Mouse (Mus musculus) thymus, postnatal 10 days (tissue): ENCODE measurements around the gene Pkn1.

ENCODE experiments used
- DNase-seq, 2 experiments: peaks; one replicate each; pipeline ENCODE4 v3.0.0; 2021; ENCODE audit warnings: low spot score in 2 of 2

The Pkn1 gene

DNA sequence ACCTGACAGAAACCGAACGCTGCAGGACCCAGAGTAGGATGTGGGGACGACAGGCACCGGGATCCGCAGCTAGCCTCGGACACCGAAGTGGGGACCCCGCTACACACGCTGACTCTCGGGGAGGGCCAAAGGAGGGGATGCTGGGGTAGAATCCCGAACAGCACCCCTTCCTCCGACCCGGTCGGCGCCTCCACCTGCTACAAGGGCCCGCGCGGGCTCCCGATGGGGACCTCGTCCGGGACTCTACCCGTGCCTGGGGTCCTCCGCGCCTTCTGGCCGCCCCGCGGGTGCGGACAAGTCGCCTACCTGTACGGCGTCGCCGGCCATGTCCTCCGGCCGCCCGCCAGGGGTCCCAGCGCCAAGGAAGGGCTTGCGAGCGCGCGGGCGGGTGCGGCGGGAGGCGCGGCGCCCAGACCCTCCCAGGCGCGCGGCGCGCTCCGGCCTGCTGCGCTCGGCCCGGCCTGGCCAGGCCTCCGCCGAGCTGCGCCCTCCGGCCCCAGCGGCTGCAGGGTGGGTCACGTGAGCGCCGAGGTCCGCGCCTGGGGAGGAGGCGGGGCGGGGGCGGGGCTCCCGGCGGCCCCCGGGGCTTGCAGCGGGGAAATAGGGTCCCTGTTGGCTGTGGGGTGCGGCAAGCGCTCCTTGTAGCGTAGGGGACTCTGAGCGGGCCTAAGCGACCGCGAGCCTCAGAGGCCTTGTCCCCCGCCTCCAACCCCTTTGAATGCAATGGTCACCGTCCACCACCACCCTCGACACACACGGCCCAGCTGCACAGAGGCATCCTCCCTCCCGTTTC is at the start of gene Pkn1:
Gene Pkn1 (minus strand): TSS at position 519 of the 793 bp plus-strand sequence.
- peak; percentile 68 to 69 for DNase-seq

DNA sequence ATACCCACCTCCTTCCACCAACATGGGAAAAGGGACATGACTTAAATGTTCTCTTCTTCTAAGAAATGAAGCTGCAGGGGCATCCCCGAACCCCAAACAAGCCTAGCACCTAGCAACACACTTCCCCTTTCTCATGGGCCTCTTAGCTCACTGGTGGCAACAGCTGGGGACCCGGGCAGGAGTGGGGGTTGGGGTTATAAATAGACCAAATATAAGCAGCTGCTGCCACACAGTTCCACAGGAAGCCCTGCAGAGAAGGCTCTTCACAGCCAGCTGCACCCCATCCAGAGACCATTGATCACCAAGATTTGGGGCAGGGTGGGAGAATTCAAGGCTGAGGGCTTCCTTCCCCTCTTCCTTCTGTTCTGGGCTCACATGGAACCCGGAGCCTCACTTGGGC is 49.7 kb upstream of the Pkn1 start:
- peak; percentile 84 to 89 for DNase-seq

DNA sequence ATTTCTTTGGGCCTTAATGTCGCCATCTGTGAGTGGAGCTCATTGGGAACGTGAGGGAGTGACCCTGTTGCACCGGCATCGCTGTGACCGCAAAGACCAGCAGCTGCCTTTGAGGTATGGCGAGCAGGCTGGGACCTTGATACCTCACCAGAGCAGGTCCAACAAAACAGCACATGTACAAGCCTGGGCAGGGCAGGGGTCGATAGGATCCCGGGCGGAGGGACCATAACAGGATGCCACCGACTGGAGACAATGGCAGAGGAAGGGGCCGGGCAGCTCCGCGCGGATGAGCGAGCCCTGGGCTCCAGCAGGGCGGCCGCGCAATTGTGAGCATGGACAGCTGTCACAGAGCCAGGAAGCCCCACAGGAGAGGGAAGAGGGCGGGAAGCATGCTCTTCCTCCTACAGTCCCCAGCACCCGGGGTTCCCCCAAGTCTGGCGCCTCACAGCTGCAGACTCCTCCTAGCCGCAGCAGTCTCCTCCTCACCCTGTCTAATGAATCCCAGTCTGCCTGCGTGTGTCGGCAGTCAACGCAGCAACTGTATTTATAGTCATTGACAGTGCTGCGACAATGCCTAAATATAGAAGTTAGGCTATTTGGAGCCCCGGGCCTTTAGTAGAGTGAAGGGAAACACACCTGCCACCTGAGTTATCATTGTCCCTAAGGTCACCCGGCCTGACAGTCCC is 48.8 kb upstream of the Pkn1 start:
- peak; percentile 59 to 66 for DNase-seq

DNA sequence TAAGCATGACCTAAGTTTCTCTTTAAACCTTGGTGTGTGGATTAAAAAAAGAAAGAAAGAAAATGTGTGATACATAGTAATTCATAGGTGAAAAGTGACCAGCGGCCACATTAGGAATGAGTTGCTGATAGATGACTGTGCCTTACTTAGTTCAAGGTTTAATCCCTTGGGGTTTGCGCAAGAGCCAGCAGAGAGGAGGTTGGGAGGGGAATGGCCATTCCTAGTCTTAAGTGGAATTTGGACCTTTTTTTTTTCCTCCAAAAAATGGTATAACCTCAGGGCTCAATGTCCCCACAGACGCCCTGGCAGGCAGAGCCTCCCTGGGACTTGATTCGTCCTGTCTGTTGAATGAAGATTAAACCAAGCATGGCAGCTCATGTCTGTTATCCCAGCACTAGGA is 45.1 kb upstream of the Pkn1 start:
- no peak for DNase-seq

DNA sequence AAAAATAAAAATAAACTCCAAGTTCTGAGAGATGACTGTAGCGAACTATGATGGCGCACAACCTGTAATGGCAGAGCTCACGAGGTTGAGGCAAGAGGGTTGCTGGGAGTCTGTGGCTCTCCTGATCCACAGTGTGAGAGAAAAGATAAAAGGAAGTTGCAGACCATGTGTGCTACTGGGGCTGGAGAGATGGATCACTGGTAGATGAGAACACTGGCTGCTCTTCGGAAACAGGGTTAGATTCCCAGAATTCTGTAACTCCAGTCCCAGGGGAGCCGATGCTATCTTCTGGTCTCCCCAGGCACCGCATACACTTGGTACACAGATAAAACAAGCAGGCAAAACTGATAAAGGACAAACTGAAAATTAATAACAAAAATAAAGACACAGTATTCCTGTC is 44.0 kb upstream of the Pkn1 start:
- DNase-seq, result no peak

DNA sequence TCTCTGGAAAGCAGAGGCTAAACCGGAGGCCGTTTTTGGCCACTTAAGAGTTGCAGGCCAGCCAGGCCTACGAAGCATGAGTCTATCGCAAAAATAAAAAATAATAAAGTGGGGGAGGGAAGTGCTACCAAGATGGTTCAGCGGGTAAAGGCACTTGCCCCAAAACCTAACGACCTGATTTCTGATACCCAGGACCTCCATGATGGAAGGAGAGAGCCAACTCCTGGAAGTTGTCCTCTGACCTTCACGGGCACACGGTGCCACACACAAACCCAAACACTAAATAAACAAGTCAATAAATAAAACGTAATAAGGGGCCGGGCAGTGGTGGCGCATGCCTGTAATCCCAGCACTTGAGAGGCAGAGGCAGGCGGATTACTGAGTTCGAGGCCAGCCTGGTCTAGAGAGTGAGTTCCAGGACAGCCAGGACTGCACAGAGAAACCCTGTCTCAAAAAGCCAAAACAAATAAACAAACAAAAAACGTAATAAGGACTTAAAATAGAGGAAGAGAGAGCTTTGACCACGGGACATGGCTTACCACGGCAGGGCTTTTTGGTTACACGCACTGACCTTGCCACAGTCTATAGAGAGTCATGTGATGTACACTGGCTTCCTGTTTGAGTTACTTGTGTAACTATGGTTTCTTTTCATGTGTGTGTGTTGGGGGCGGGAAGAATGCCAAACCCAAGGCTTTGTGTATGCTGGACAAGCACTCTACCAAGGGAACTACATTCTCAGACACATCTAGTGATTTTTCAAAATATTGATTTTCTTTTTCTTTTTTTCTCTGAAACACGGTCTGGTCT is 43.1 kb upstream of the Pkn1 start:
- peak in 1 of 2 experiments; percentile 38 for DNase-seq

DNA sequence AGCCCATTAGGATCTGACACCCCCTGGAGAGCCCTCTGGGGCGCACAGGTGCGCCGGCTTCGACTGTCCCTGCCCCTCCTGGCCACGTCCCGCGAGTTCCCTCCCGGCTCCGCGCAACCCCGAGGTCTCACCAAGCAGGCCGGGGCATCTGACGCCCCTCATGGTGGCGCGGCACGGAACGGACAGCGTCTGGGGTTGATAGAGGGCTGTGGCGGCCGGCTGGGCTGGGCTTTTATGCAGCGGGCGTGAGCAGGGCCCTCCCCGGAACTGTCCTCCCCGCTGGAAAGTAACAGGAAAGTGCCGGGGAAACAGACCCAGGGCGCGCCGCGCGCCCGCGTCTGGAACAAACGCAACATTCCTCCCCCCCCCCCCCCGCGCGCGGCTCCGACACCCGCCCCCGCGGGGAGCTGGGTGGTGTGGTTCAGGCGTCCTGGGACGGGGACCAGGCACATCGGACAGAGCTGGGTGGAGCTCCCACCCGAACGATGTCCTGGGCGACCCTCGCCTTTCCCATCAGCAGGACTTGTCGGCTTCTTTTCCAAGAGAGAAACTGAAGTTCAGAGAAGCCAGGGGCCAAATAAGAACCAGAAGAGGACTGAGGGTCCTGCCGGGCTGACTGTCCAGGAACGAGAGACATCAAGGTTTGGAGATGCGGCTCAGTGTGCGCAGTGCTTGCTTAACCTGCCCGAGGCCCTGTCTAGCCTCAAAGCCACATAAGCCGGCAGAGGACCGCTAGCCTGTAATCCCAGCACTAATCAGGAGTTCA is 42.2 kb upstream of the Pkn1 start, which contains the start of gene Adgre5:
Gene Adgre5 (minus strand): TSS at position 351 of the 766 bp plus-strand sequence.
- DNase-seq, result peak; percentile 56 to 65

DNA sequence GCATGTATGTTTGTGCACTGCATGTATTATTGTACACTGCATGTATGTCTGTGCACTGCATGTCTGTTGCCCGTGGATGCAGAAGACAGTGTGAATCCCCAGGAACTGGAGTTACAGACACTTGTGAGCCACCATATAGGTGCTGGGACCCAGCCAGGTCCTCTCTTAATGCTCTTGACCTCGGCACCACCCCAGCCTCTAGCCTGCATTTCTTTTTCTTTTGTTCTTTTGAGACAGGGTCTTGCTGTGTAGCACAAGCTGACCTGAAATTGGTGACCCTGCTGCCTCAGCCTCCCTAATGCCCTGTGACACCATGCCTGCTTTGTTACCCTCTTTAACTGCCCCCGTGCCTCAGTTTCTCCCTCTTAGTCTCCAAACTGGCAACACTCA is 41.6 kb upstream of the Pkn1 start:
- DNase-seq, result no peak

DNA sequence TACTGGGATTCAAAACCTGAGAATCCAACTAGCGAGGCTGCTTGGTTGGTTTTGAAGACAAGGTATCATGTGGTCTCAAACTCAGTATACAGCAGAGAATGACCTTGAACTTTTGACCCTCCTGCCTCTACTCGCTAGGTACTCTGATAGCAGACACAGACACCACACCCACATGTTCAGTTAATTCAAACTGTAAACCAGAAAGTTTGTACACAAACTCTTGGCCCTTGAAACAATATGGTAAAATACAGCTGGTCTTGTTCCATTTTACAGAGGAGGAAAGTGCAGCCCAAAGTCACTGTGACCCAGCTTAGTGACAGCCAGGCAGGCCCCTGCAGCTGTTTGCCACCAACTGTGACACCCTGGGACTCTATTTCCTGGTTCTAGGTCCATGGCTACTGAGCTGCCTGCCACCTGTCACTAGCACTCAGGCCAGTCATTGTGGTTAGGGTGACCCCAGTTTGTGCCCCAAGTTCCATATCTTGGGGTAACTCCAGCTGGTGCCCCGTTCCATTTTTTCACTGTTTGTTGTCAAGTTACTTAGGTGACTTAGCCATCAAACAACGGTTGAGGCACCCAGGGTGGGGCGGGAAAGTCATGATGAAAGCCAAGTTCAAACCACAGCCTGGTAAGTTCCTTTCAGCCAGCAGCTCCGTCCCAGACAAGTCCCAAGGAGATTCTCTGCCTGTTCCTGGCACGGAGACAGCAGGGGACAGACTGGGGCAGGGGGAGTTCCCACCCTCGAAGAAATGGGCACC is 40.9 kb upstream of the Pkn1 start:
- DNase-seq, result peak; percentile 73 to 76

DNA sequence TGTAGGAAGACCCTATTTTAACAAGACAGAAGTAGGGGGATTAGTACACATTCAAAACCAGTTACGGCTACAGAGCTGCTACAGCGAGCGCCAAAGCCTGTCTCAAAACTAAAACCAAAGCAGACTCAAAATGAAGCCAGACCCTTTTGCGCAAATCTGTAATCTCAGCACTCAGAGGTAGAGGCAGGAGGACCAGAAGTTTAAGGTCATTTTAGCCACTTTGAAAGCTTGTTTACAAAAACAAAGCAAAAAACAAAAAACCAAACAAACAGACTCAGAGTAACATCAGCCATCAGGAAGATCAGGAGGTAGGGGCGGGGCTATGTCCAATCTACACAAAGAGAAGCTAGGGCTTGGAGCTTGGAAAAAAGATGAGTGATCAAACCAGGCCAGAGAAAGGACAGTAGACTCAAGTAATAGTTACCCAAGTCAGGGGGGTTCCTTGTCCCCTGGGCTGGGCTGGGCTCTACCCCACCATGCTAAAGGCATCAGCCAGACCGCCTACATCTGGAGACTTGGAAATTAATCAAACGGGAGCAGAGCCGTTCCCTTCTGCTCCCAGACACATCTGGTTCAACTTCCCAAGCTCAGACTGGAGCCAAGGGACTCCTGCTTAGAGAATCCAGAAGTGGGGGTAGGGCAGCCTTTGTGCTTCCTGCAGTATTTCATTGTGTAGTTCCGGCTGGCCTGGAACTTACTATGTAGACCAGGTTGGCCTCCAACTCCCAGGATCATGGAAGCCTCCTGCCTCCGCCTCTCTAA is 40.2 kb upstream of the Pkn1 start:
- no peak for DNase-seq

DNA sequence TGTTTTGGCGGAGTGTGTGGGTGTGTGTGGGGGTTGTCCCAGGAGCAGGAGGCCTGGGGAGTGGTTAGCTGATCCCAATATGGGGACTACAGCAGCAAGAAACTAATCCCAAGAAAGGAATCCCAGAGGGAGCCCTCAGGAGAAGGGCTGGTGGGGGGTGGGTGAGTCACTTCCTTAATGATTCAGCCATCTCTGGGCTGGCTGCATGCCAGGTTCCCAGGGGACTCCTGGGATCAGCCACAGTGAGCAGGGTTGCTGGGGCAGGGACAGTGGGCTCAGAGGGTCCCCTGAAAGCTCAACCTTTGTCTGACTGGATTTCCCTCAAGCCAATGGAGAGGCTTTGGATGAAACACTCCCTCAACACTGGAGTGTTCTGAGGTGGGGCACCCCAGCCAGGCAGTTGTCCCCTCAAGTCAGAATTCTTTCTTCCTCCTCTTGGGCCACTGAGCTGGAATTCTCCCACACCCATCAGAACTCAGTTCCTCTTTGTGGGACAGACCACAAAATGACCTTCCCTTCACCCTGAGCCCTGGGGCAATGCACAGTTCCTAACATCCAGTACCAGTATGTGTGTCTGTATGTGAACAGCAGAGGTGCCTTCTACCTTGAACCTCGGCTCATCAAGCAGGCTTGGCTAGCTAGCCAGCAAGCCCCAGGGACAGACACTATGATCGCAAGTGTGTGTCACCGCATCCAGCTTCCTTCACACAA is 39.0 kb upstream of the Pkn1 start:
- no peak for DNase-seq

DNA sequence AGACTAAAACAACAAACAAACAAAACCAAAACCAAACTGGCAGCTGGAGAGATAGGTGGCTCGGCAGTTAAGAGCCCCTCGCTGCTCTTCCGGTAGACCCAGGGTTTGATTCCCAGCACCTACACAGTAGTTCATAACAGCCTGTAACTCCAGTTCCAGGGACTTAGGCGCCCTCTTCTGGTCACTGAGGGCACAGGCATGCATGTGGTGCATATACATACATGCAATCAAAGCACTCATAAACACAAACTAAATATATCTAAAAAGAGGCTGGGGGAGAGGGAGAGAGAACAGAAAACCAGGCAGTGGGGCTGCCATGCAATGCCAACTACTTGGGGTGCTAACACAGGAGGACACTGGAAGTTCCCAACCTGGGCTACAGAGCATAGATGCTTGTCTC is 38.4 kb upstream of the Pkn1 start:
- DNase-seq, result no peak

DNA sequence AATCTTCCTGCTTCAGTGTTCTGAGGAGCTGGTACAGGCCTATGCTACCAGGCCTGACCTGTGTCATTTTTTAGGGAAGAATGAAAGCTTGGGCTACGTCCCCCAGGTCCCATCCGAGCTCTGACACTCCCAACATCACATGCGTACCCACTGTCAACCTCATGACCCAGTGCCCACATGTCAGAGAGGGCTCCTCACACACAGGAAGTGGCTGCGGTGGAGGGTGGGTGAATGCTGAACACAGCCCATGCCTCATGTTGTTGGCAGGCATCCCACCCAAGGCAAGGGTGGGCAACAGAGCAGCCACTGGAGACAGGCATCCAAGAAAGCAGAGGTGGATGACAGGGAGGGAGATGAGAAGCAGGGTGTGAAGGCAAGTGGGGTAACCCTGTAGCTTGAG is 37.7 kb upstream of the Pkn1 start:
- DNase-seq, result peak; percentile 79 to 87

DNA sequence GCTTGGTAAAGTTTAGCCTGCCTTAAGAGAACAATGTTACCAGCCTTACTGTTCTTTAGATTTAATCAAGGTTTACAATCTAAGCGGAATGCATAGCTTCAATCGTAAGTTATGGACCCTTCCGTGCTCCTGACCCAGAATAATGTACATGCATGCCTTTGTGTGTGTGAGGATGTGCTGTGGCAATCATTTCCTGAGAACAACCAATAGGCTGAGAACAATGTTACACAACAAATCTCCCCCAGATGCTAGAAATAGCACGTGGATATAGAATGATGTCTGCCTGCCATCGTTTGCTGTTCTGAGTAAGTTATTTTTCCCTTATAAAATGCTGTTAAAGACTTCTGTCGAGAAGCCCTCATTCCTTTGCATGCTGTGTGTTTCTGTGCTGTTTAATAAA is 33.9 kb upstream of the Pkn1 start:
- no peak for DNase-seq

DNA sequence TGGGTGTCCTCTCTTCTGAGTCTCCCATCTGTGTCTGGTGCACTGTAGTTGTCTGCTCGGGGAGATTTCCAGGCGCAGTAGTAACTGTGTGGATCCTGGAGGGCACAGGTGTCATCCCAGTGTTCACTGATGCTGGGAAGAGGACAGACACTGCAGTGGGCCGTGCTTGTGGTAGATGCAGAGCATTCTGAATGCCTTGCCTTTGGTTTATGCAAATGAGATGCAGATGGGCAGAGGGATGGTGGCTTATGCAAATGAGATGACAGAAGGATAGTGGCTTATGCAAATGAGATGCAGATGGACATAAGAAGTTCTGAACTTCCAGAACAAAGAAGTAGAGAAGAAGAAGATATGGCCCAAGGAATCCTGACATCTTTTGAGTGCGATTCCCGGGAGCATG is 32.9 kb upstream of the Pkn1 start:
- DNase-seq, result no peak

DNA sequence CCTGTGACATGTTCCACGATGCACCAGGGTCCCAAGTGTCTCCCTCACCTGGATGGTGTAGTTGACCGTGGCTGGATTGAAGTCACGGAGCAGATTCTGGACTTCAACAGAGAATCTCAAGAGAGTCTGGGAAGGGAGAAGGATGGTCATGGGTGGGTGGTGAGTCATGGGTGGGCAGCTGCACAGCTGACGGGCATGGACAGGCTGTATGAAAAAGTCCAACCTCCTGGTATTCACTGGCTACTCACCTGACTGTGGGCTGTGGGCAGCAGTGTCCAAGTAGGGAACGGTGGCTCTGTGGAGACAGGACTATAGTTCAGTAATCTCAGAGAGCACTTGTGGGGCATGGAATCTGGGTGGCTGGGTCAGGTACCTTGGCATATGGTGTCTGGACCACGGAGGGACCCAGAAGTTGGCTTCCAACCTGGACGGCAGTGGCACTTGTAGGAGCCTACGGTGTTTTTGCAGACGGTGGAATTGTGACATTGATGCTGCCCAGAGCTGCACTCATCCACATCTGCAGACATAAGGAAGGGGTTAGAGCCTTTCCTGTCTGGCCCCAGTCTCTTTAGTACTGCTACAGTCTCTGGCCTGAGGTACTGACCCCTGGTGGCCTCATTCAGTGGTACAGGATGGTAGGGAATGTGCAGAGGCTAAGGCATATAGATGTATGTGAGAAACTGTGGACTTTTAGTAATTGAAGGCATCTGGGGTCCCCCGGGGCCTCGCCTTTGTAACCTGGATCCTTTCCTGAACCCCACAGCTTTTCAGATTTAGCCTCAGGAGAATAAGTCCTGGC is 30.2 kb upstream of the Pkn1 start:
- DNase-seq, result peak; percentile 31 to 53

DNA sequence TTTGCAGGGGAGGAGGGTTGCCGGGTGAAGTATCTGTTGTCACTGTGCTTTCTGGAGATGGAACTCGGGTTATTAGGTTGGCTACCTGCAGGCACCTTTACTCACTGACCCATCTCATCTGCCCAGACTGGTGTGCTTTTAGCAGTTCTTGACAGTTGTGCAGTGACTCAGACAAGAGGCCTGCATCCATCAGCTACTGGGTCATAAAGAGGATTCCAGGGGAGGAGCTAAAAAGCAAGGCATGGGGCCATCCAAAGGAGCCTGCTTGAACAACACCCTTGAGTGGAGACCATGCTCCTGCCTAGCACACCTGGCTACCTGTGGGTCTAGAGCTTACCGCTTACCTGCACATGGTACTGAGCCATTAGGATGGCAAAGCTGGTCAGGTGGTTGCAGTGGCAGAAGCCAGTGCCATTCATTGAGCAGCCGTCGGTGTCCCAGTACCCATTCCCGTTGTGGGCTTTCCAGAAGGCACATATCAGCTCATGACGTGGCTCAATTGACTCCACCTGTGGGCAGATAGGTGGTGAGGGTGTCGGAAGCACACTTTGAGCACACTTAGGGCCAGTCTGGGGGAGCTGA is 26.6 kb upstream of the Pkn1 start:
- no peak for DNase-seq
